Mouse (Mus musculus) CD4-positive, CD25-positive, alpha-beta regulatory T cell, adult 4 months (primary cell): ENCODE results near the gene Zdhhc19. TPM values are rescaled to one million over a fixed set of nuclear protein-coding genes. Genes with fewer than 3 reads are reported as not detected.
"Not testable (repeated sequence)": the region's sequence is repeated elsewhere in the genome, so short reads cannot be mapped to it uniquely, and the experiment has no call there.

ENCODE experiments used
- ATAC-seq: one replicate; pipeline ENCODE4 v1.8.0; 2017
- polyA plus RNA-seq, 2 experiments: library from polyadenylated mRNA; unstranded; fragments of 100-300 nt; shearing (Covaris generic); gene quantifications; one replicate each; pipeline ENCODE4 v1.2.1; 2017

The Zdhhc19 gene
- polyA plus RNA-seq, 2 experiments from 2014 or later: not detected

GRCm38 (mm10) chr16:32487234-32488111 is 8.6 kb upstream of the Zdhhc19 start, which contains the start of gene Slc51a:
Slc51a (minus strand) TSS chr16:32487879.
- ATAC-seq: no peak

GRCm38 (mm10) chr16:32488939-32489338 is 7.1 kb upstream of the Zdhhc19 start:
- ATAC-seq: no peak

GRCm38 (mm10) chr16:32494371-32494770 is 1.7 kb upstream of the Zdhhc19 start:
- not testable (repeated sequence) for ATAC-seq

GRCm38 (mm10) chr16:32498996-32499395 is 2.9 kb downstream of the Zdhhc19 start:
- ATAC-seq: no peak

- peak; percentile 77 for ATAC-seq
Measured at GRCm38 (mm10) chr16:32499430-32500037, 3.5 kb downstream of the Zdhhc19 start.

GRCm38 (mm10) chr16:32501459-32501858 is 5.4 kb downstream of the Zdhhc19 start:
- no peak for ATAC-seq

- no peak for ATAC-seq
Measured at GRCm38 (mm10) chr16:32502621-32503335, 6.7 kb downstream of the Zdhhc19 start.

GRCm38 (mm10) chr16:32503633-32504032 is 7.6 kb downstream of the Zdhhc19 start:
- ATAC-seq: no peak

- ATAC-seq: no peak
Measured at GRCm38 (mm10) chr16:32506298-32506697, 10.2 kb downstream of the Zdhhc19 start.

- ATAC-seq: no peak
Measured at GRCm38 (mm10) chr16:32506868-32507267, 10.8 kb downstream of the Zdhhc19 start.

- peak; percentile 65 for ATAC-seq
Measured at GRCm38 (mm10) chr16:32507407-32507806, 11.3 kb downstream of the Zdhhc19 start.

GRCm38 (mm10) chr16:32508035-32508434 is 12.0 kb downstream of the Zdhhc19 start:
- no peak for ATAC-seq

- no peak for ATAC-seq
Measured at GRCm38 (mm10) chr16:32508506-32509065, 12.5 kb downstream of the Zdhhc19 start.

- no peak for ATAC-seq
Measured at GRCm38 (mm10) chr16:32509066-32509942, 13.2 kb downstream of the Zdhhc19 start.

- ATAC-seq: no peak
Measured at GRCm38 (mm10) chr16:32510399-32511337, 14.6 kb downstream of the Zdhhc19 start.

GRCm38 (mm10) chr16:32511338-32511734 is 15.3 kb downstream of the Zdhhc19 start:
- ATAC-seq: no peak

- ATAC-seq: no peak
Measured at GRCm38 (mm10) chr16:32511827-32512490, 15.9 kb downstream of the Zdhhc19 start.

- no peak for ATAC-seq
Measured at GRCm38 (mm10) chr16:32512921-32513320, 16.9 kb downstream of the Zdhhc19 start.

GRCm38 (mm10) chr16:32513401-32513800 is 17.3 kb downstream of the Zdhhc19 start:
- no peak for ATAC-seq

- no peak for ATAC-seq
Measured at GRCm38 (mm10) chr16:32513948-32514347, 17.9 kb downstream of the Zdhhc19 start.
